Mouse (Mus musculus): ENCODE data around the gene Il17rc. TPM values are rescaled to one million over a fixed set of nuclear protein-coding genes. Genes with fewer than 3 reads are reported as not detected.

Gene Il17rc
- total and polyA plus RNA-seq, 2 experiments from 2014 or later: 5.2 to 9.0 TPM

DNA sequence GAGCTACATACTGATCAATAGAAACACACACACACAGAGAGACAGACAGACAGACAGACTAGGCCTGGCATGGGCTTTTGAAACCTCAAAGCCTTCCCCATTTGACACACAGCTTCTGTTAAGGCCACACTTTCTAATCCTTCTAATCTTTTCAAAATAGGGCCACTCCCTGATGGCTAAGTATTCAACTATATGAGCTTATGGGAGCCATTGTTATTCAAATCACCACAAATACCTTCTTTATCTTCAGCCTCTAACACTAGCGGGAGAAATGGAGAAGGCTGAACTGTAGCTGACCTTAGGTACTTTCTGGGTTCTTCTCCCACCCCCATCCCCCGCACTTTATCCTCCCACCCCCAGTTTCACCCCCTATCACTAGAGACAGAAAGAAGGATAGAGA is 31.6 kb downstream of the Il17rc start:
- H3K4me2 ChIP-seq (ENCODE audit: low read depth, low read length): no peak overlapping the region
- H3K9me3 ChIP-seq (ENCODE audit: low read length): no peaks in the 10 kb centered on the region
- DNase-seq (ENCODE audit: low spot score) (no peak), ATAC-seq (no peak)
- WGBS: 67% methylated on average over 2 of the region's 2 CpGs
- no peak overlapping the region for H3K9ac ChIP-seq (replicated peaks; ENCODE audit: low read length)
- H3K36me3 ChIP-seq (ENCODE audit: insufficient read depth, low read length): no peaks in the 10 kb centered on the region
- H3K27ac ChIP-seq: no peak overlapping the region
- no peaks in the 10 kb centered on the region for H3K4me1 ChIP-seq (ENCODE audit: insufficient read depth, low read length)
- no peak overlapping the region for H3K4me3 ChIP-seq (ENCODE audit: low read length)
- no peak for TF ChIP-seq CTCF (IDR thresholded peaks at IDR 0.05; ENCODE audit: low read depth)
- no peaks in the 10 kb centered on the region for H3K27me3 ChIP-seq (ENCODE audit: insufficient read depth, low read length)

DNA sequence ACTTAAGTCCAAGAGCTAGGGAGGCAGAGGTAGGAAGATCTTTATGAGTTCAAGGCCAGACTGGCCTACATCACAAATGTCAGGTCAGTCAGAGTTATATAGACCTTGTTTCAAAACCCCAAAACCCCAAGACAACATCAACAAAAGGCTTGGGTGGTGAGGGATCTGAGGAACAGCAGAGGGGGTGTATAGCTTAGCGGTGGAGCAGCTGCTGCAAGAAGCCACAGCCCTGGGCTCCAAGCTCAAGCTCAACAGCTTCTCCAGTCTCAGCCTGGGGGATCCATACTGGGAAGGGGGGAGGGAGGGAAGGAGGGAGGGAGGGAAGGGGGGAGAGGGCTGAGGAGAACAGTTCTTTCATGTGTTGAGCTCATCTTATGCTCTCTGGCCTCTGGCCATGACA is 34.5 kb downstream of the Il17rc start:
- Histone ChIP-seq H3K27ac (no peak overlapping the region), H3K27me3 (ENCODE audit: insufficient read depth, low read length) (no peaks in the 10 kb centered on the region), H3K4me1 (ENCODE audit: insufficient read depth, low read length) (no peaks in the 10 kb centered on the region), H3K4me2 (ENCODE audit: low read depth, low read length) (no peak overlapping the region), H3K9me3 (ENCODE audit: low read length) (no peaks in the 10 kb centered on the region), H3K9ac (replicated peaks; ENCODE audit: low read length) (no peak overlapping the region), H3K36me3 (ENCODE audit: insufficient read depth, low read length) (no peaks in the 10 kb centered on the region), H3K4me3 (ENCODE audit: low read length) (no peak overlapping the region)
- TF ChIP-seq CTCF (IDR thresholded peaks at IDR 0.05; ENCODE audit: low read depth): no peak
- ATAC-seq (no peak), DNase-seq (ENCODE audit: low spot score) (no peak)
- 77% methylated on average over 1 of the region's 1 CpGs for WGBS

DNA sequence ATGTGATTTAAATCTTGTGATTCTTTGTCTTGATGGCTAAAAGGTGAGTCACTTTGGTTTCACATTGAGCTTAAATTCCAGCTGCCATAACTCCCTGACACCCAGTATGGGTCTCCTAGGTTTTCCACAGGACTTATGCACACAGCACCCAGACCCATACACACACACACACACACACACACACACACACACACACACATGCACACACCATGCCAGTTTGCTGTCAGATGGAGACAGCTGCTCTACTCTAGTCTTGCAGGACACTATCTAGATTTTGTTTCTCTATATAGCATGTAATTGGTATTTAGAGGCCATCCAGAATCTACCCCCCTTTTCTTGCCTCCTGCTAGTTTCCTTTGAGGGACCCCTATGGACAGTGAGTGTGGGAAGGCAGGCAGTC is 35.9 kb downstream of the Il17rc start:
- Histone ChIP-seq H3K27ac (no peak overlapping the region), H3K4me2 (ENCODE audit: low read depth, low read length) (no peak overlapping the region), H3K9ac (replicated peaks; ENCODE audit: low read length) (no peak overlapping the region), H3K4me1 (ENCODE audit: insufficient read depth, low read length) (no peaks in the 10 kb centered on the region), H3K9me3 (ENCODE audit: low read length) (no peaks in the 10 kb centered on the region), H3K27me3 (ENCODE audit: insufficient read depth, low read length) (no peaks in the 10 kb centered on the region), H3K4me3 (ENCODE audit: low read length) (no peak overlapping the region), H3K36me3 (ENCODE audit: insufficient read depth, low read length) (no peaks in the 10 kb centered on the region)
- TF ChIP-seq CTCF (IDR thresholded peaks at IDR 0.05; ENCODE audit: low read depth): no peak
- no peak for DNase-seq (ENCODE audit: low spot score)
- no peak for ATAC-seq

DNA sequence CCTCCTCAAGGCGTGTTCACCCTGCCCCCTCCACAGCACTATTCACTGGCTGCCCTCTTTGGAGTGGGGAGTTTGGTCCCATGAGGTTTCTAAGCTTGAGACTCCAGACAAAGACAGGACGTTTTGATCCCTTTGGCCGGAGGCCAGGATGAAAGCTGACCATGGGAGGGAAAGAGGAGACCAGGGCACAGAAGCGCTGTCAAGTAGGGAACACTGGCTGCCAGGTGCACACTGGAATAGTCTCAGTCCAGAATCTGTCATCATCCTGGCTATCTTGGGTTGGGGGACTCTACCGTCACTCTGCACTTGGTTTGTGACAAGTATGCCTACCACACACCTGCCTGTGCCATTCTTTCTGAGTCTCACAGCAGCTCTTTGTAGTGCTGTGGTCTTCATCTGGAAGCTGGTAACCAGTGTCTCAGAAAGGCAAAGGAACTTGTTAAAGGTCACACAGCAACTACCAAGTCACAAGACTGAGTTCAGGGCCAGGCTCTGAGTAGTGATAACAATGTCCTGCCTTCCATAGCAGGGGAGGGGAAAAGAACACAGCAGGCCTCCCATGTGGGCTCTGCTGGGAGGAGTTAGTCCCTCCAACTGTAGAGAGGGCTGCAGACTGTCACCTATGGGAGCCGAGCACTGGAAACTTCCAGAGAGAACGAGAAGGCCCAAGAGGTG is 37.2 kb downstream of the Il17rc start:
- no peak for TF ChIP-seq CTCF (IDR thresholded peaks at IDR 0.05; ENCODE audit: low read depth)

DNA sequence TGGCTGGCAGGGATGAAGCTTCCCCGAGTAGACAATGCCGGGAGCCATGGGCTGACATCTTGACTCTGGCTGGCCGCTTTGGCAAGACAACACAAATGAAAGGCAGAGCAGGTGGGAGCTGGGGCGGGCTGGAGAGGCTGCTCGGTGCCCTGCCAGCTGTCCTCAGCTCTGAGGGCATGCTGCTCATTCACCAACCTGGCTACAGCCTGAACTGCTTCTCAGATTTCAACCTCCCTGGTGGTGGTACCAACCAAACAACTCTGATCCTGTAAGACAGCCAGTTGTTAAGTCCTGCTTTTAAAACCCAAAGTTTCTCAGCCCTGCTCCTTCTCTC is 37.7 kb downstream of the Il17rc start:
- 0 out of 2 replicates have a peak, but pooled peaks cover 4% of the 10 kb centered on the region for H3K36me3 ChIP-seq (ENCODE audit: insufficient read depth, low read length)

More for the DNA sequence above, 37.2 kb downstream of the Il17rc start:
- Histone ChIP-seq H3K27me3 (ENCODE audit: insufficient read depth, low read length) (no peaks in the 10 kb centered on the region), H3K9me3 (ENCODE audit: low read length) (no peaks in the 10 kb centered on the region), H3K36me3 (ENCODE audit: insufficient read depth, low read length) (no peaks in the 10 kb centered on the region), H3K9ac (replicated peaks; ENCODE audit: low read length) (no peak overlapping the region), H3K4me3 (ENCODE audit: low read length) (no peak overlapping the region), H3K27ac (peak overlapping the region; percentile 59), H3K4me2 (ENCODE audit: low read depth, low read length) (no peak overlapping the region), H3K4me1 (ENCODE audit: insufficient read depth, low read length) (no peaks in the 10 kb centered on the region)
- 36% methylated on average over 7 of the region's 7 CpGs for WGBS
- peak; percentile 48 for ATAC-seq
- DNase-seq (ENCODE audit: low spot score): peak; percentile 32

DNA sequence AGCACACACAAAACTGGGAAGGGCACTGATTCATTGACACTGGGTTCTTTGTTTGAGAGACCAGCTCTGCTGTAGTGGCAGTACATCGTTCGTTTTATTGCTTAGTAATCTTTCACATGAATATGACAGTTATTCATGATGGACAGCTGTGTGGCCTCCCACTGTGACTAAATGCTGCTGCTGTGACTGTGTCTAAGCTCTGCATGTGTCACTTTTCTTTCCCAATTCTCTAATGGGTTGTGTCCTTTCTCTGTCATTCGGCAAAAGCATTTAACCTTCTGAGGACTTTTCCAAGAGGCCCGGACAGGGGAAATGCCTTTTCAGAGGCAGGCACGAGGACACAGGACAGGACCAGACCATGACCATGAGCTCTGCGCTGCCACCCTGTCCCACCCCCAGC is 42.7 kb downstream of the Il17rc start:
- Histone ChIP-seq H3K36me3 (ENCODE audit: insufficient read depth, low read length) (peaks cover 52% of the 10 kb centered on the region), H3K4me2 (ENCODE audit: low read depth, low read length) (no peak overlapping the region), H3K27ac (no peak overlapping the region), H3K4me1 (ENCODE audit: insufficient read depth, low read length) (no peaks in the 10 kb centered on the region), H3K4me3 (ENCODE audit: low read length) (no peak overlapping the region), H3K9ac (replicated peaks; ENCODE audit: low read length) (no peak overlapping the region), H3K9me3 (ENCODE audit: low read length) (no peaks in the 10 kb centered on the region), H3K27me3 (ENCODE audit: insufficient read depth, low read length) (no peaks in the 10 kb centered on the region)
- no peak for TF ChIP-seq CTCF (IDR thresholded peaks at IDR 0.05; ENCODE audit: low read depth)
- DNase-seq (ENCODE audit: low spot score) (no peak), ATAC-seq (no peak)
- WGBS: 81% methylated on average over 6 of the region's 6 CpGs

More for the DNA sequence above, 37.7 kb downstream of the Il17rc start:
- TF ChIP-seq CTCF (IDR thresholded peaks at IDR 0.05; ENCODE audit: low read depth): no peak
- Histone ChIP-seq H3K27me3 (ENCODE audit: insufficient read depth, low read length) (no peaks in the 10 kb centered on the region), H3K4me3 (ENCODE audit: low read length) (no peak overlapping the region), H3K4me1 (ENCODE audit: insufficient read depth, low read length) (no peaks in the 10 kb centered on the region), H3K9ac (replicated peaks; ENCODE audit: low read length) (no peak overlapping the region), H3K27ac (peak overlapping the region; percentile 59), H3K9me3 (ENCODE audit: low read length) (no peaks in the 10 kb centered on the region), H3K4me2 (ENCODE audit: low read depth, low read length) (no peak overlapping the region)
- DNase-seq (ENCODE audit: low spot score) (peak; percentile 51), ATAC-seq (peak; percentile 79)
- WGBS: 38% methylated on average over 5 of the region's 5 CpGs

DNA sequence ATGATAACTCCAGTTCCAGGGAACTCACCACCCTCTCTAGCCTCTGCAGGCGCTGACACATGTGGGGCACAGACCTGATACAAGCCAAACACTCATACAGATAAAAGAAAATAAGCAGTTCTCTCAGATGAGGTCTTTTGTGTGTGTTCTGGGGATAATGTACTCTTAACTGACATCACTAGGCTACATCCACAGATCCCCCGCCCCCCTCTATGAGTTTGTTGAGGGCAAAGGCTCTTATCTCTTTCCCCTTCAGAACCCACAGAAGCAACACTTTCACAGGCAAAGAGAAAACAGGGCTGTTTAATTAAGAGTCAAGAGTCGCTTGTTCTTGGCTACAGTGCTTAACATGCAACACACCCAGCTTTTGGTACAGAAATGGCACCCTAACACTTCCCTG is 43.4 kb downstream of the Il17rc start:
- H3K9me3 ChIP-seq (ENCODE audit: low read length): no peaks in the 10 kb centered on the region
- H3K4me2 ChIP-seq (ENCODE audit: low read depth, low read length): no peak overlapping the region
- H3K27ac ChIP-seq: no peak overlapping the region
- no peak overlapping the region for H3K4me3 ChIP-seq (ENCODE audit: low read length)
- H3K36me3 ChIP-seq (ENCODE audit: insufficient read depth, low read length): peaks cover 59% of the 10 kb centered on the region
- no peaks in the 10 kb centered on the region for H3K27me3 ChIP-seq (ENCODE audit: insufficient read depth, low read length)
- no peak for DNase-seq (ENCODE audit: low spot score)
- H3K9ac ChIP-seq (replicated peaks; ENCODE audit: low read length): no peak overlapping the region
- 94% methylated on average over 3 of the region's 3 CpGs for WGBS
- no peak for TF ChIP-seq CTCF (IDR thresholded peaks at IDR 0.05; ENCODE audit: low read depth)
- no peak for ATAC-seq
- H3K4me1 ChIP-seq (ENCODE audit: insufficient read depth, low read length): no peaks in the 10 kb centered on the region

Measured in hindbrain, postnatal 0 days (tissue).